Mouse (Mus musculus): ENCODE data around the gene Zmiz1. TPM values are rescaled to one million over a fixed set of nuclear protein-coding genes. Genes with fewer than 3 reads are reported as not detected.

Zmiz1 gene
- polyA plus RNA-seq, 1 experiment from 2014 or later, result 31.3 TPM

- no peak for ATAC-seq (ENCODE audit: insufficient number of reproducible peaks, insufficient read depth, low FRiP score, low read depth)
- no peak overlapping the region for H3K4me2 ChIP-seq (ENCODE audit: low read length)
- 50% methylated on average over 6 of the region's 6 CpGs for WGBS
- H3K27ac ChIP-seq (replicated peaks in 1 of 2; ENCODE audit: control insufficient read depth in 1 of 2, insufficient read depth in 1 of 2, low read depth in 2 of 2, low read length in 2 of 2), result peak overlapping the region in 1 of 2 experiments; percentile 60; a peak in 2 of 4 replicates
- peaks cover 54% of the 10 kb centered on the region for H3K36me3 ChIP-seq (ENCODE audit: control insufficient read depth, insufficient read depth, low read length)
- no peak overlapping the region for H3K9ac ChIP-seq (ENCODE audit: low read length)
- H3K4me3 ChIP-seq (ENCODE audit: control insufficient read depth in 1 of 2, insufficient read depth in 1 of 2, low read depth in 1 of 2, low read length in 2 of 2), result no peak overlapping the region
- H3K27me3 ChIP-seq (ENCODE audit: control insufficient read depth, insufficient read depth, low read length), result no peaks in the 10 kb centered on the region
- no peaks in the 10 kb centered on the region for H3K9me3 ChIP-seq (ENCODE audit: control insufficient read depth, low read length)
- H3K4me1 ChIP-seq (ENCODE audit: control insufficient read depth in 2 of 2, insufficient read depth in 2 of 2, low read length in 2 of 2), result peaks cover 15 to 32% of the 10 kb centered on the region in 2 experiments
Observed at GRCm38 (mm10) chr14:25548650-25549049, 89.7 kb downstream of the Zmiz1 start.

DNA sequence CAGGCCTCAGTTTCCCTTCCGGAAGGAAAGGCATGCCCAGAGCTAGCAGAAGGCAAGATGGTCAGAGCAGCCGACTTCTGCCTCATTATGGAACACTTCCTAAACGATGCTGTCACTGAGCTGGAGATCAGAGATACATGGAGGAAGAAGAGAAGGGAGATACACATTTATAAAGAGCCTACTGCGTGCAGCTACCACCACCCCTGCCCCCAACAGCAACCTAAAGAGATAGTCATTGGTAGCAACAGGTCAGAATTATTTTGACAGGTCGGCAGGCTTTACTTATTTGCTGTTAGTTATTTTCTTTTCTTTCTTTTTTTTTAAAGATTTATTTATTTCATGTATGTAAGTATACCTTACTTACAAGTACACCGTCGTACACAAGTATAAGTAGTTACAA, 90.1 kb downstream of the Zmiz1 start:
- 86% methylated on average over 7 of the region's 7 CpGs for WGBS
- Histone ChIP-seq H3K4me1 (ENCODE audit: control insufficient read depth in 2 of 2, insufficient read depth in 2 of 2, low read length in 2 of 2) (peaks cover 15 to 32% of the 10 kb centered on the region in 2 experiments), H3K36me3 (ENCODE audit: control insufficient read depth, insufficient read depth, low read length) (peaks cover 58% of the 10 kb centered on the region), H3K4me3 (ENCODE audit: control insufficient read depth in 1 of 2, insufficient read depth in 1 of 2, low read depth in 1 of 2, low read length in 2 of 2) (no peak overlapping the region), H3K4me2 (ENCODE audit: low read length) (no peak overlapping the region), H3K9me3 (ENCODE audit: control insufficient read depth, low read length) (no peaks in the 10 kb centered on the region), H3K27ac (replicated peaks in 1 of 2; ENCODE audit: control insufficient read depth in 1 of 2, insufficient read depth in 1 of 2, low read depth in 2 of 2, low read length in 2 of 2) (peak overlapping the region in 1 of 2 experiments; percentile 60; a peak in 1 of 4 replicates), H3K9ac (ENCODE audit: low read length) (no peak overlapping the region), H3K27me3 (ENCODE audit: control insufficient read depth, insufficient read depth, low read length) (no peaks in the 10 kb centered on the region)
- no peak for ATAC-seq (ENCODE audit: insufficient number of reproducible peaks, insufficient read depth, low FRiP score, low read depth)

GRCm38 (mm10) chr14:25549871-25550840, 91.2 kb downstream of the Zmiz1 start:
- 76% methylated on average over 10 of the region's 10 CpGs for WGBS
- Histone ChIP-seq H3K4me2 (ENCODE audit: low read length) (no peak overlapping the region), H3K4me1 (ENCODE audit: control insufficient read depth in 2 of 2, insufficient read depth in 2 of 2, low read length in 2 of 2) (peaks cover 24 to 41% of the 10 kb centered on the region in 2 experiments), H3K27ac (replicated peaks in 1 of 2; ENCODE audit: control insufficient read depth in 1 of 2, insufficient read depth in 1 of 2, low read depth in 2 of 2, low read length in 2 of 2) (no peak overlapping the region), H3K9me3 (ENCODE audit: control insufficient read depth, low read length) (no peaks in the 10 kb centered on the region), H3K9ac (ENCODE audit: low read length) (no peak overlapping the region), H3K27me3 (ENCODE audit: control insufficient read depth, insufficient read depth, low read length) (no peaks in the 10 kb centered on the region), H3K36me3 (ENCODE audit: control insufficient read depth, insufficient read depth, low read length) (peaks cover 53% of the 10 kb centered on the region), H3K4me3 (ENCODE audit: control insufficient read depth in 1 of 2, insufficient read depth in 1 of 2, low read depth in 1 of 2, low read length in 2 of 2) (no peak overlapping the region)
- ATAC-seq (ENCODE audit: insufficient number of reproducible peaks, insufficient read depth, low FRiP score, low read depth), result no peak

DNA sequence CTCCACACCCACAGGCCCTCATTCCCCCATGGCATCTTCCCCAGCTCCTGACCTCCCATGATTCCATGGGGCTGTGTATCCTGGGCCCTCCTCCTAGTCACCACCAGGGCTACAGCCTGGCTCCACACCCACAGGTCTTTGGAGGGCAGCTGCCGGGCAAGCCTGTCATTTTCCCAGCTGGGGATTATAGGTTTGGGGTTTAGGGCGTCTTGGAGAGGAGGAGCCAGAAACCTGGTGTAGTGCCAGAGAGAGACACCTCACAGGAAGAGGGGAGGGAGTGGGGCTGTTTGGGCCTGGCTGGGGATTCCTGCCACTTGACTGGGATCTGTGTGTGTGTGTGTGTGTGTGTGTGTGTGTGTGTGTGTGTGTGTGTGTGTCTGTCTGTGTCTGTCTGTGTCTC, 92.7 kb downstream of the Zmiz1 start:
- no peaks in the 10 kb centered on the region for H3K27me3 ChIP-seq (ENCODE audit: control insufficient read depth, insufficient read depth, low read length)
- 27% methylated on average over 2 of the region's 2 CpGs for WGBS
- H3K27ac ChIP-seq (replicated peaks in 1 of 2; ENCODE audit: control insufficient read depth in 1 of 2, insufficient read depth in 1 of 2, low read depth in 2 of 2, low read length in 2 of 2), result no peak overlapping the region
- H3K9me3 ChIP-seq (ENCODE audit: control insufficient read depth, low read length), result no peaks in the 10 kb centered on the region
- H3K4me3 ChIP-seq (ENCODE audit: control insufficient read depth in 1 of 2, insufficient read depth in 1 of 2, low read depth in 1 of 2, low read length in 2 of 2), result no peak overlapping the region
- peaks cover 38% of the 10 kb centered on the region for H3K36me3 ChIP-seq (ENCODE audit: control insufficient read depth, insufficient read depth, low read length)
- H3K4me1 ChIP-seq (ENCODE audit: control insufficient read depth in 2 of 2, insufficient read depth in 2 of 2, low read length in 2 of 2), result peaks cover 34 to 55% of the 10 kb centered on the region in 2 experiments
- ATAC-seq (ENCODE audit: insufficient number of reproducible peaks, insufficient read depth, low FRiP score, low read depth), result no peak
- H3K9ac ChIP-seq (ENCODE audit: low read length), result no peak overlapping the region
- no peak overlapping the region for H3K4me2 ChIP-seq (ENCODE audit: low read length)

DNA sequence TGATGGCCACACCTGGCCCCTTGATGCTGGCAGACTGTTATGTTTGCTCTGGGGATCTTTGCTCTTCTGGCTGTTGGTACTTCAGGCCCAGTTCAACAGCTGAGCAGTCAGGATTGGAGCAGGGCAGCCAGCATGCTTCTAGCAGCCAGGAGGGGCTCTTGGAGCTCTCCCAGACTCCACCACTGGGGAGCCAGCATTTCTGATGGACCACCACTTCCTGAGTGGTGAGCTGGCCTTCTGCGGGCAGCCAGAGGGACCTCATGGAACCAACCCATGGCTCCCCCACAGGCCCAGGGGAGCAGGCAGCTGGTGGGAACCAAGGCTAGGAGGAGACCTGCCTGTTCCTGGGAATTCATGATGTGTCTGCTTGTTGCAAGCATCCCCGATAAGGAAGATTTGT, 94.4 kb downstream of the Zmiz1 start:
- H3K4me1 ChIP-seq (ENCODE audit: control insufficient read depth in 2 of 2, insufficient read depth in 2 of 2, low read length in 2 of 2), result peaks cover 28 to 45% of the 10 kb centered on the region in 2 experiments
- no peak for ATAC-seq (ENCODE audit: insufficient number of reproducible peaks, insufficient read depth, low FRiP score, low read depth)
- 83% methylated on average over 2 of the region's 2 CpGs for WGBS
- no peak overlapping the region for H3K27ac ChIP-seq (replicated peaks in 1 of 2; ENCODE audit: control insufficient read depth in 1 of 2, insufficient read depth in 1 of 2, low read depth in 2 of 2, low read length in 2 of 2)
- no peak overlapping the region for H3K4me2 ChIP-seq (ENCODE audit: low read length)
- peaks cover 30% of the 10 kb centered on the region for H3K36me3 ChIP-seq (ENCODE audit: control insufficient read depth, insufficient read depth, low read length)
- H3K9me3 ChIP-seq (ENCODE audit: control insufficient read depth, low read length), result no peaks in the 10 kb centered on the region
- no peak overlapping the region for H3K9ac ChIP-seq (ENCODE audit: low read length)
- H3K27me3 ChIP-seq (ENCODE audit: control insufficient read depth, insufficient read depth, low read length), result no peaks in the 10 kb centered on the region
- no peak overlapping the region for H3K4me3 ChIP-seq (ENCODE audit: control insufficient read depth in 1 of 2, insufficient read depth in 1 of 2, low read depth in 1 of 2, low read length in 2 of 2)

DNA sequence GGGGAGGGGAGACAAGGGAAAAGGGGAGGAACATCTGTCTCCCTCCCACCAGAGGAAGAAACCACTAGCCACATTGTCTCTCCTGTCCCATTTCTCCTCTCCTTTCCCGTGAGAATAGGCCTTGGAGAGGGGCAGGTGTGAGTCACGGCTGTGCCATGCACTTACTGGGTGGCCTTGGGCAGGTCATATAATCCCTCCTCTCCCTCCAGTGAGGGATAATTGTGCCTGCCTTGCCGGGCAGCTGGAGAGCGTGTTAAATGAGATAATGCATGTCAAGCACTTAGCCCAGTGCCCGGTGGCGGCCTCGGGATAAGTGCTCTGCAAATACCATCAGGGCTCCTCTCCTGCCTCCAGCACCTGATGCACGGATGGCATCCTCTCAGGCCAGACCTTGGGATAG, 95.8 kb downstream of the Zmiz1 start:
- H3K4me1 ChIP-seq (ENCODE audit: control insufficient read depth in 2 of 2, insufficient read depth in 2 of 2, low read length in 2 of 2), result peaks cover 25 to 44% of the 10 kb centered on the region in 2 experiments
- H3K4me3 ChIP-seq (ENCODE audit: control insufficient read depth in 1 of 2, insufficient read depth in 1 of 2, low read depth in 1 of 2, low read length in 2 of 2), result no peak overlapping the region
- WGBS, result 14% methylated on average over 8 of the region's 8 CpGs
- no peaks in the 10 kb centered on the region for H3K9me3 ChIP-seq (ENCODE audit: control insufficient read depth, low read length)
- peaks cover 23% of the 10 kb centered on the region for H3K36me3 ChIP-seq (ENCODE audit: control insufficient read depth, insufficient read depth, low read length)
- no peaks in the 10 kb centered on the region for H3K27me3 ChIP-seq (ENCODE audit: control insufficient read depth, insufficient read depth, low read length)
- peak overlapping the region in 1 of 2 experiments; percentile 10; a peak in 2 of 4 replicates for H3K27ac ChIP-seq (replicated peaks in 1 of 2; ENCODE audit: control insufficient read depth in 1 of 2, insufficient read depth in 1 of 2, low read depth in 2 of 2, low read length in 2 of 2)
- H3K9ac ChIP-seq (ENCODE audit: low read length), result peak overlapping the region; percentile 0; the same call in 1 of the 2 replicates
- no peak overlapping the region for H3K4me2 ChIP-seq (ENCODE audit: low read length)
- no peak for ATAC-seq (ENCODE audit: insufficient number of reproducible peaks, insufficient read depth, low FRiP score, low read depth)

DNA sequence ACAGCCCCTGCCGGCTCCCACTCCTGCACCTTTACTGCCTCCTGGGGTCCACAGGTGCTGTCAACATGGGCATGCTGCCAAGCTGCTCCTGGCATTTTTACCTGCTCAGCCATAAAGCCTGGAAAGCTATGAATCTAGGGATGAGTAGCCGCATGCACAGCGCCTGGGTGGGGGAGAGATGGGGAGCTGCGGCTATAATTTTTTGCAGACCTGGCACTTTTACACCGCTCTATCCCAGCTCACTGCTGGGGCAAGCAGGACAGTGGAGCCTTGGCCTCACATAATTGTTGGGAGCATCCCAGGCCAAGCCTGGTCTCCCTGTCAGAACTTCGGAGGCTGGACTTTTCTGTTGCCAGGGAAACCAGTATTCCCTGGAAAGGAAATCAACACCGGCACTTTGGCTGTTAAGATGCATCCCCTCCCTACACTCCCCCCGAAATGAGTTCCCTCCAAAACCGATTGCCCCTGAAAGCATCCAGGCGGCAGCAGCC, 96.4 kb downstream of the Zmiz1 start:
- Histone ChIP-seq H3K4me1 (ENCODE audit: control insufficient read depth in 2 of 2, insufficient read depth in 2 of 2, low read length in 2 of 2) (peaks cover 30 to 50% of the 10 kb centered on the region in 2 experiments), H3K4me3 (ENCODE audit: control insufficient read depth in 1 of 2, insufficient read depth in 1 of 2, low read depth in 1 of 2, low read length in 2 of 2) (no peak overlapping the region), H3K9me3 (ENCODE audit: control insufficient read depth, low read length) (no peaks in the 10 kb centered on the region), H3K27ac (replicated peaks in 1 of 2; ENCODE audit: control insufficient read depth in 1 of 2, insufficient read depth in 1 of 2, low read depth in 2 of 2, low read length in 2 of 2) (peak overlapping the region in 1 of 2 experiments; percentile 44; a peak in 1 of 4 replicates), H3K27me3 (ENCODE audit: control insufficient read depth, insufficient read depth, low read length) (no peaks in the 10 kb centered on the region), H3K36me3 (ENCODE audit: control insufficient read depth, insufficient read depth, low read length) (peaks cover 22% of the 10 kb centered on the region), H3K4me2 (ENCODE audit: low read length) (no peak overlapping the region), H3K9ac (ENCODE audit: low read length) (peak overlapping the region; percentile 0; the same call in 1 of the 2 replicates)
- 45% methylated on average over 10 of the region's 10 CpGs for WGBS
- ATAC-seq (ENCODE audit: insufficient number of reproducible peaks, insufficient read depth, low FRiP score, low read depth), result no peak
